Mouse (Mus musculus): ENCODE results near the gene S1pr4. TPM values are rescaled to one million over a fixed set of nuclear protein-coding genes. Genes with fewer than 3 reads are reported as not detected.
A peak's percentile ranks its signal among the peaks of the same experiment; 100 is the strongest.

Gene S1pr4
- polyA plus RNA-seq, 1 experiment from 2014 or later = 7.4 TPM

DNA sequence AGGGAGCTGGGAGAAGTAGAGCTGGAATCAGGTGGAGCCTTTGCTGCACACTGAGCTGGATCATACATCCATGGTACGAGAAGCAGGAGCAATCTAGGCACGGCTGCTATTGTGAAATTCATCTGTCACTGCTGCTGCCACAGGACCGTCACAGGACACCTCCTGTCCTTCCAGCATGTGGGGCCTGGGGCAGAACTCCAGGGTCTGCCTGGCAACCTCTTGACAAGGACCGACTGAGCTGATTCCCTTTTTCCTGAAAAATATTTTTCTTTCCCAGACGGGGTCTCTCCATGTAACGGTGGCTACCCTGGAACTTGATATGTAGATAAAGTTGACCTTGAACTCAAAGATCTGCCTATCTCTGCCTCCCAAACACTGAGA, 48.6 kb downstream of the S1pr4 start:
- ATAC-seq (no peak), DNase-seq (no peak)
- Histone ChIP-seq H3K4me1 (ENCODE audit: insufficient read depth) (no peaks in the 10 kb centered on the region), H3K9me3 (ENCODE audit: low read length) (no peaks in the 10 kb centered on the region), H3K27ac (ENCODE audit: low read depth) (no peak overlapping the region), H3K9ac (replicated peaks) (no peak overlapping the region), H3K4me2 (ENCODE audit: low read depth, low read length) (no peak overlapping the region), H3K36me3 (replicated peaks; ENCODE audit: insufficient read depth, low read length) (no peaks in the 10 kb centered on the region), H3K27me3 (ENCODE audit: insufficient read depth, low read length) (peaks cover 50% of the 10 kb centered on the region), H3K4me3 (ENCODE audit: low read depth, low read length) (no peak overlapping the region)
- WGBS (ENCODE audit: insufficient replicate concordance) = 38% methylated on average over 6 of the region's 6 CpGs
- TF ChIP-seq CTCF (IDR thresholded peaks at IDR 0.05; ENCODE audit: low read depth) (no peak), EP300 (IDR thresholded peaks at IDR 0.05; ENCODE audit: low read depth) (no peak)

DNA sequence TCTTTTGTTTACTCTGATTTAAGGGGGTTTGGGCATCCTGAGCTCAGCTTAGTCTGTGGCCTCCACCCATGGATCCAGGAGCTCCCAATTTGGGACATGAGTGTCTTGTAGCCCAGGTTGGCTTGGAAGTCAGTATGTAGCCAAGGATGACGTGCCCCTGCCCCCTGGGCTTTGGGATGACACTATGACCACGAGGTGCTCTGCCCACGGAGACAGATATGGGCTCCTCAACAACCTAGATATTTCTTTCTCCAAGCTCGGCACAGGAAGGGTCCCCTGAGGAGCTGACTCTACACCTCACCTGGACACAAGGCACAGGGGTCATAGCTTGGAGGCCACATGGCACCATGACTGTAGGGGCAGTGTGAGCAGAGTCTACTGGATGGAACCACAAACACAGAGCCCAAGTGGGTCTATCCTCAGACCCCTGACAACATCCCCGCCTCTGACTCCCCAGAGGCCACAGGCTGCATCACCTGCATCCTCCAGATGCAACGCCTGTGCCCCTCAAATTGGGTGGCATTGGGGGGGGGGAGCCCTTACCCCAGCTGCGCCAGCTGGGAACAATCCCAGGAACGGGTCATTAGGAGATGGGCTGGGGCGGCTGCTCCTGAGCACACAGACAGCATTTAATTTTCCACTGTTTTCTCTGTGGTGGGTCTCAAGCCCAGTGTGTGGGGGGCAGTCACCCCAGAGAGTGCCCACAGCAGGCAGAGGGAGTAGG, 49.1 kb downstream of the S1pr4 start:
- ATAC-seq (no peak), DNase-seq (no peak)
- H3K9ac ChIP-seq (replicated peaks) = no peak overlapping the region
- 55% methylated on average over 9 of the region's 9 CpGs for WGBS (ENCODE audit: insufficient replicate concordance)
- TF ChIP-seq CTCF (IDR thresholded peaks at IDR 0.05; ENCODE audit: low read depth) (no peak), EP300 (IDR thresholded peaks at IDR 0.05; ENCODE audit: low read depth) (no peak)
- no peaks in the 10 kb centered on the region for H3K36me3 ChIP-seq (replicated peaks; ENCODE audit: insufficient read depth, low read length)
- peaks cover 50% of the 10 kb centered on the region for H3K27me3 ChIP-seq (ENCODE audit: insufficient read depth, low read length)
- H3K4me2 ChIP-seq (ENCODE audit: low read depth, low read length) = no peak overlapping the region
- no peaks in the 10 kb centered on the region for H3K4me1 ChIP-seq (ENCODE audit: insufficient read depth)
- no peak overlapping the region for H3K4me3 ChIP-seq (ENCODE audit: low read depth, low read length)
- no peaks in the 10 kb centered on the region for H3K9me3 ChIP-seq (ENCODE audit: low read length)
- no peak overlapping the region for H3K27ac ChIP-seq (ENCODE audit: low read depth)

DNA sequence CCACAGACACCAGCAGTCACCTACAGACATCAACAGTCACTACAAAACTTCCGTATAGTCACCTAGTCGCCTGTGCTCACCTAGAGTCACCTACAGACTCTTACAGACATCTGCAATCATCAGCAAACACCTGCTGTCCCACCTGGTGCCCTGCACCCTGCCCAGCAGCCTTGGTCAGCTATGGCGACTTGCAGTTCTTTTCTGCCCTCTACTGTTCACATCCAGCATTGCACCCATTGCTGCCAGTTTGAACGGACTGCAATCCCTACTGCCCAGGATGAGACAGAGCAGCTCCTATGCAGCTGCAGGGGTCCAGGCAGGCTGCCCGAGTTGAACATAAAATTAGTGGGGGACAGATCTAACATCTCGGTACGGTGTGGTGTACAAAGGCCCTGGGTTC, 49.8 kb downstream of the S1pr4 start:
- 2% methylated on average over 7 of the region's 7 CpGs for WGBS (ENCODE audit: insufficient replicate concordance)
- no peak overlapping the region for H3K4me2 ChIP-seq (ENCODE audit: low read depth, low read length)
- TF ChIP-seq CTCF (IDR thresholded peaks at IDR 0.05; ENCODE audit: low read depth) = peak; percentile 99
- no peak for TF ChIP-seq EP300 (IDR thresholded peaks at IDR 0.05; ENCODE audit: low read depth)
- peaks cover 43% of the 10 kb centered on the region for H3K27me3 ChIP-seq (ENCODE audit: insufficient read depth, low read length)
- no peak overlapping the region for H3K27ac ChIP-seq (ENCODE audit: low read depth)
- H3K9ac ChIP-seq (replicated peaks) = no peak overlapping the region
- no peaks in the 10 kb centered on the region for H3K36me3 ChIP-seq (replicated peaks; ENCODE audit: insufficient read depth, low read length)
- no peaks in the 10 kb centered on the region for H3K9me3 ChIP-seq (ENCODE audit: low read length)
- DNase-seq = peak; percentile 90
- ATAC-seq = peak; percentile 79
- no peak overlapping the region for H3K4me3 ChIP-seq (ENCODE audit: low read depth, low read length)
- H3K4me1 ChIP-seq (ENCODE audit: insufficient read depth) = no peaks in the 10 kb centered on the region

Small RNA genes within 50 kb of the gene (microRNA-seq; reads per million reads assigned to microRNA genes)
- not detected for gene Gm25595

Other genes starting within 250 kb of the S1pr4 start
- gene Matk, start 247.2 kb downstream of the S1pr4 start, polyA plus RNA-seq (2015; fragmentation: Nextera tagmentation; extraction: Ambion mirVana) = 1.7 TPM in 2 replicates
- 110 and 112 TPM in 2 replicates for gene Mrpl54, start 233.2 kb downstream of the S1pr4 start, polyA plus RNA-seq (2015; fragmentation: Nextera tagmentation; extraction: Ambion mirVana)
- 21.1 and 23.2 TPM in 2 replicates for gene Apba3, start 233.2 kb downstream of the S1pr4 start, polyA plus RNA-seq (2015; fragmentation: Nextera tagmentation; extraction: Ambion mirVana)
- 1.7 and 1.8 TPM in 2 replicates for gene Tjp3, start 208.6 kb downstream of the S1pr4 start, polyA plus RNA-seq (2015; fragmentation: Nextera tagmentation; extraction: Ambion mirVana)
- 8.8 and 9.7 TPM in 2 replicates for gene Pip5k1c, start 207.2 kb downstream of the S1pr4 start, polyA plus RNA-seq (2015; fragmentation: Nextera tagmentation; extraction: Ambion mirVana)
- 12.4 and 12.9 TPM in 2 replicates for gene Cactin, start 179.0 kb downstream of the S1pr4 start, polyA plus RNA-seq (2015; fragmentation: Nextera tagmentation; extraction: Ambion mirVana)
- gene Tbxa2r, start 171.4 kb downstream of the S1pr4 start, polyA plus RNA-seq (2015; fragmentation: Nextera tagmentation; extraction: Ambion mirVana) = 5.2 and 5.4 TPM in 2 replicates
- gene Gipc3, start 156.9 kb downstream of the S1pr4 start, polyA plus RNA-seq (2015; fragmentation: Nextera tagmentation; extraction: Ambion mirVana) = 0.02 and 0.08 TPM in 2 replicates
- 26.4 and 27.1 TPM in 2 replicates for gene Hmg20b, start 149.7 kb downstream of the S1pr4 start, polyA plus RNA-seq (2015; fragmentation: Nextera tagmentation; extraction: Ambion mirVana)
- gene Mfsd12, start 142.6 kb downstream of the S1pr4 start, polyA plus RNA-seq (2015; fragmentation: Nextera tagmentation; extraction: Ambion mirVana) = 6.8 and 7.9 TPM in 2 replicates
- 0.71 and 0.94 TPM in 2 replicates for gene 4930404N11Rik, start 134.3 kb downstream of the S1pr4 start, polyA plus RNA-seq (2015; fragmentation: Nextera tagmentation; extraction: Ambion mirVana)
- 69.7 and 74.6 TPM in 2 replicates for gene Fzr1, start 121.6 kb downstream of the S1pr4 start, polyA plus RNA-seq (2015; fragmentation: Nextera tagmentation; extraction: Ambion mirVana)
- 39.3 and 42.1 TPM in 2 replicates for gene Dohh, start 115.7 kb downstream of the S1pr4 start, polyA plus RNA-seq (2015; fragmentation: Nextera tagmentation; extraction: Ambion mirVana)
- 0.40 and 0.70 TPM in 2 replicates for gene Gm48551, start 115.7 kb downstream of the S1pr4 start, polyA plus RNA-seq (2015; fragmentation: Nextera tagmentation; extraction: Ambion mirVana)
- not detected in 2 replicates for gene Gm48552, start 111.1 kb downstream of the S1pr4 start, polyA plus RNA-seq (2015; fragmentation: Nextera tagmentation; extraction: Ambion mirVana)
- gene Smim24, start 107.1 kb downstream of the S1pr4 start, polyA plus RNA-seq (2015; fragmentation: Nextera tagmentation; extraction: Ambion mirVana) = 1.7 and 2.0 TPM in 2 replicates
- 19.6 and 21.1 TPM in 2 replicates for gene Nfic, start 44.5 kb downstream of the S1pr4 start, polyA plus RNA-seq (2015; fragmentation: Nextera tagmentation; extraction: Ambion mirVana)
- not detected in 2 replicates for gene Celf5, start 17.4 kb downstream of the S1pr4 start, polyA plus RNA-seq (2015; fragmentation: Nextera tagmentation; extraction: Ambion mirVana)
- gene Ncln, start 3.7 kb downstream of the S1pr4 start, polyA plus RNA-seq (2015; fragmentation: Nextera tagmentation; extraction: Ambion mirVana) = 29.2 and 30.6 TPM in 2 replicates
- gene Gna15, start 24.1 kb upstream of the S1pr4 start, polyA plus RNA-seq (2015; fragmentation: Nextera tagmentation; extraction: Ambion mirVana) = 4.0 and 4.4 TPM in 2 replicates
- gene Gna11, start 45.1 kb upstream of the S1pr4 start, polyA plus RNA-seq (2015; fragmentation: Nextera tagmentation; extraction: Ambion mirVana) = 18.3 and 19.2 TPM in 2 replicates
- gene Aes, start 59.4 kb upstream of the S1pr4 start, polyA plus RNA-seq (2015; fragmentation: Nextera tagmentation; extraction: Ambion mirVana) = 256 and 266 TPM in 2 replicates
- gene Tle2, start 74.4 kb upstream of the S1pr4 start, polyA plus RNA-seq (2015; fragmentation: Nextera tagmentation; extraction: Ambion mirVana) = 1.2 and 2.2 TPM in 2 replicates
- 2.9 and 3.0 TPM in 2 replicates for gene Tle6, start 100.9 kb upstream of the S1pr4 start, polyA plus RNA-seq (2015; fragmentation: Nextera tagmentation; extraction: Ambion mirVana)
- 0.13 TPM in 2 replicates for gene BC025920, start 106.1 kb upstream of the S1pr4 start, polyA plus RNA-seq (2015; fragmentation: Nextera tagmentation; extraction: Ambion mirVana)
- 4.5 and 6.1 TPM in 2 replicates for gene Sirt6, start 127.7 kb upstream of the S1pr4 start, polyA plus RNA-seq (2015; fragmentation: Nextera tagmentation; extraction: Ambion mirVana)
- 1.8 and 2.1 TPM in 2 replicates for gene Ankrd24, start 128.4 kb upstream of the S1pr4 start, polyA plus RNA-seq (2015; fragmentation: Nextera tagmentation; extraction: Ambion mirVana)
- 1.1 and 1.2 TPM in 2 replicates for gene Gm10778, start 148.9 kb upstream of the S1pr4 start, polyA plus RNA-seq (2015; fragmentation: Nextera tagmentation; extraction: Ambion mirVana)
- gene Zfp433, start 204.7 kb upstream of the S1pr4 start, polyA plus RNA-seq (2015; fragmentation: Nextera tagmentation; extraction: Ambion mirVana) = 3.1 and 4.5 TPM in 2 replicates

All from liver, postnatal 0 days (tissue).